Mouse (Mus musculus) intestine, embryonic 14.5 days (tissue): Measurements from ENCODE around the gene Mx1. TPM values are rescaled to one million over a fixed set of nuclear protein-coding genes. Genes with fewer than 3 reads are reported as not detected.
A peak's percentile ranks its signal among the peaks of the same experiment; 100 is the strongest.

ENCODE experiments used
- ATAC-seq: fragments of 200-750 bp; cut with Nextera tagmentation; replicated peaks from 2 replicates; pipeline ENCODE4 v1.8.0; 2017; ENCODE audit warnings: low read depth, moderate number of reproducible peaks, moderate TSS enrichment, moderate library complexity; ENCODE audit not compliant: low FRiP score, low TSS enrichment
- DNase-seq: peaks from one replicate; pipeline ENCODE4 v3.0.0-alpha.2; 2018; ENCODE audit warnings: low spot score
- H3K27ac ChIP-seq: fragments of 300-500 bp; sonication (generic); 2 replicates; pipeline ENCODE4 v1.5.1; 2014; ENCODE audit warnings: low read depth, mild to moderate bottlenecking, control low read depth
- H3K27me3 ChIP-seq: fragments of 300-500 bp; sonication (generic); replicated peaks from 2 replicates; pipeline ENCODE4 v1.6.1; 2014; ENCODE audit warnings: low read length, control low read depth; ENCODE audit not compliant: control insufficient read depth, insufficient read depth
- H3K36me3 ChIP-seq: fragments of 300-500 bp; sonication (generic); 2 replicates; pipeline ENCODE4 v1.6.1; 2014; ENCODE audit warnings: low read length, control low read depth; ENCODE audit not compliant: control insufficient read depth, insufficient read depth
- H3K4me1 ChIP-seq: fragments of 300-500 bp; sonication (generic); replicated peaks from 2 replicates; pipeline ENCODE4 v1.6.1; 2014; ENCODE audit warnings: low read length, control low read depth, mixed read lengths; ENCODE audit not compliant: control insufficient read depth, insufficient read depth
- H3K4me2 ChIP-seq: fragments of 300-500 bp; sonication (generic); 2 replicates; pipeline ENCODE4 v1.6.1; 2014; ENCODE audit warnings: low read length
- H3K4me3 ChIP-seq: fragments of 300-500 bp; sonication (generic); 2 replicates; pipeline ENCODE4 v1.5.1; 2014; ENCODE audit warnings: low read depth, low read length, control low read depth, mixed read lengths
- H3K9ac ChIP-seq: fragments of 300-500 bp; sonication (generic); 2 replicates; pipeline ENCODE4 v1.6.1; 2014; ENCODE audit warnings: mild to moderate bottlenecking, low read length
- H3K9me3 ChIP-seq: fragments of 300-500 bp; sonication (generic); 2 replicates; pipeline ENCODE4 v1.6.1; 2016; ENCODE audit warnings: low read length, control low read depth; ENCODE audit not compliant: control insufficient read depth
- WGBS: fragments of 180-500 bp; shearing (Covaris S2); extraction: QIAGEN DNeasy Blood & Tissue Kit; methylation state at CpG from one replicate; pipeline ENCODE4 v1.1.7; 2014; 5-methylcytosine and 5-hydroxymethylcytosine counted together
- polyA plus RNA-seq: library from polyadenylated mRNA; unstranded; fragments of >200 nt; fragmentation: Nextera tagmentation; extraction: Ambion mirVana; gene quantifications from 2 replicates; pipeline ENCODE4 v1.2.1, GENCODE M21; 2014

Gene Mx1
- polyA plus RNA-seq, 1 experiment from 2014 or later: 0.31 TPM

DNA sequence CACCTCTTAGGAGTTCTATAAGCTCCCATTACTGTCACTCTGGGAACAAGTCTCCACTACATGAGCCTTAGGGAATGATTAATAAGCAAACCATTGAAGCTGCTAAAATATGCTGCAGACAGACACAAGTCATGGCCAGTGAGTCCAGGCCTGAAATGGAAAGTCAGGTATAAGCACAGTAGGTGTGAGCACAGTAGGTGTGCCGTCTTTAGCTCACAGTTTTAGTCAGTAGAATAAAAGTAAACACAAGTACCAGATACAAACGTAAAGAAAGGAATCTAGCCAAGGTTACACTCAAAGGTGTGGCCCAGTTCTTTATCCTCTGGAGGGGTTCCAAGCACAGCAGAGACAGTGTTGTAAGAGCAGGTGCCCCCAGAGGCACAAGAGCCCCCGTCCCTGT, 4.8 kb upstream of the Mx1 start:
- no peak for ATAC-seq
- WGBS: 59% methylated on average over 3 of the region's 3 CpGs
- no peak for DNase-seq
- no peak overlapping the region for H3K4me2 ChIP-seq
- no peaks in the 10 kb centered on the region for H3K9me3 ChIP-seq
- H3K9ac ChIP-seq: no peak overlapping the region
- no peak overlapping the region for H3K27ac ChIP-seq
- no peaks in the 10 kb centered on the region for H3K36me3 ChIP-seq
- no peaks in the 10 kb centered on the region for H3K27me3 ChIP-seq
- H3K4me3 ChIP-seq: no peak overlapping the region
- no peaks in the 10 kb centered on the region for H3K4me1 ChIP-seq

DNA sequence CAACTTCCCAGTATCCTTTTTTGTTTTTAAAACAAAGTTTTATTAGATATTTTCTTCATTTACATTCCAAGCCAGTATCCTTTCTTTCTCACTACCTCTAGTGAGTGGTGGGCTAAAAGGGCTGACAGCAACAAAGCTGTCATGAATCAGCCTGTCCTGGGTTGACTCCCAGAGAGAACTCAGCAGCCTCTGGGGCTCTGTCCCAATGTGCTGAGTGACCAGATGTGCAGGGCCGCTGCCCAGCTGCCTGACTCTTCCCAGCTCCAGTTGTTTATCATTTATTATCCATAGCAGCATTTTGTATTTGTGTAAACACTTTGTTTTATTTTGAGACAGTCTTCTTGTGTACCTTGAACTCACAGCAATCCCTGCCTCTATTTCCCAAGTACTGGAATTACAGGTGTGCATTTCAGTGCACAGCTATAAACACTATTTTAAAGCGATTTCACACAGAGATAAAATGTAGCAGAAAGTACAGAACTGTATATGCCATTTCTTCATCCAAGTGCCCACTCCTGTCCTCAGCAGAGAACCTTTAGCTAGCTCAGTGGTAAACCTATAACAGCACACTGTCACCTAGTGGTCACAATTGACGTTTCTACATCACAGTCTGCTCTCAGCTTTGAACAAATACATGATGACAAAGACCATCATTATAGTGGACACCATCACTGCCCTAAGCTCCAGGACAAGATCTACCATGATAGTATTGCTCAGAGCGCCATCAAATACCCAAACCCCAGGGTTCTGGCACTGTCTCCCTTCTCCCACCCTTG, 3.7 kb upstream of the Mx1 start:
- Histone ChIP-seq H3K27ac (no peak overlapping the region), H3K4me1 (no peaks in the 10 kb centered on the region), H3K27me3 (no peaks in the 10 kb centered on the region), H3K9ac (no peak overlapping the region), H3K36me3 (no peaks in the 10 kb centered on the region), H3K4me2 (no peak overlapping the region), H3K9me3 (no peaks in the 10 kb centered on the region), H3K4me3 (no peak overlapping the region)
- no peak for DNase-seq
- 49% methylated on average over 4 of the region's 4 CpGs for WGBS
- 0 out of 2 replicates have a peak, but pooled peaks have one; percentile 55 for ATAC-seq

DNA sequence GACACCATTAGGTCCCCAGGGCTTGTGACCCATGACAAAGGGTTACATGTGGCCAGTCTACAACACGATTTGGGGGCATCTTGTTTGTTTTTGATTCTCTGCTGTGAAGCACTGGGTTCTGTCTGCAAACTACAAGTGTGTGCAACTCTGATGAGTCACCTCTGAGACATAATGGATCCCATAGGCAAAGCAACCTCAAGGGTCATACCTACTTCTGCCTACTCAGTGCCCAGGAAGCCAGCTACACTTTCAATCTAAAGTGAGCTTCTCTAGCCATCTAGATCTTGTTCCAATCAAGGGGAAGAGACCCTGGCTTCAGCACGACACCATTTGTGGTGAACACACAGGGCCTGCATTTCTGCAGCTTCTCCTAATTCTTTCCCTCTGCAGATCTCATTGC, 1.4 kb downstream of the Mx1 start:
- H3K27ac ChIP-seq: no peak overlapping the region
- H3K36me3 ChIP-seq: no peaks in the 10 kb centered on the region
- no peak overlapping the region for H3K9ac ChIP-seq
- no peak for DNase-seq
- 75% methylated on average over 2 of the region's 2 CpGs for WGBS
- no peak overlapping the region for H3K4me2 ChIP-seq
- H3K9me3 ChIP-seq: no peaks in the 10 kb centered on the region
- no peak overlapping the region for H3K4me3 ChIP-seq
- no peaks in the 10 kb centered on the region for H3K4me1 ChIP-seq
- no peaks in the 10 kb centered on the region for H3K27me3 ChIP-seq
- no peak for ATAC-seq

DNA sequence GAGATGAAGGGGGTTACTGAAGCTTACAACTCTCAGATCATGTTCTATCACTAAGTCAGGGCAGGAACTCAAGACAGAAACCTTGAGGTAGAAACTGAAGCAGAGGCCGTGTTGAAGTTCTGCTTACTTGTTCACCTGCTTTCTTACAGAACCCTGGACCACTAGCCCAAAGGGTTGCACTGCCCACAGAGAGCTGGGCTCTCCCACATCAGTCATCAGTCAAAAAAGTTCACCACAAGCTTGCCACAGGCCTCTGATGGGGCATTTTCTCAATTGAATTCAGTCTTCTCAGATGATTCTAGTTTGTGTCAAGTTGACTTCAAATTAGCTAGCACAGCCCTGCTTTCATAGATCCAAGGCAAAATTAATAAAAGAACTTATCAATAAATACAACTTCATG, 2.9 kb downstream of the Mx1 start:
- no peak overlapping the region for H3K4me2 ChIP-seq
- ATAC-seq: no peak
- no peak overlapping the region for H3K4me3 ChIP-seq
- H3K9ac ChIP-seq: no peak overlapping the region
- H3K4me1 ChIP-seq: no peaks in the 10 kb centered on the region
- DNase-seq: no peak
- H3K36me3 ChIP-seq: no peaks in the 10 kb centered on the region
- WGBS: 73% methylated on average over 1 of the region's 1 CpGs
- H3K27ac ChIP-seq: no peak overlapping the region
- no peaks in the 10 kb centered on the region for H3K27me3 ChIP-seq
- no peaks in the 10 kb centered on the region for H3K9me3 ChIP-seq

DNA sequence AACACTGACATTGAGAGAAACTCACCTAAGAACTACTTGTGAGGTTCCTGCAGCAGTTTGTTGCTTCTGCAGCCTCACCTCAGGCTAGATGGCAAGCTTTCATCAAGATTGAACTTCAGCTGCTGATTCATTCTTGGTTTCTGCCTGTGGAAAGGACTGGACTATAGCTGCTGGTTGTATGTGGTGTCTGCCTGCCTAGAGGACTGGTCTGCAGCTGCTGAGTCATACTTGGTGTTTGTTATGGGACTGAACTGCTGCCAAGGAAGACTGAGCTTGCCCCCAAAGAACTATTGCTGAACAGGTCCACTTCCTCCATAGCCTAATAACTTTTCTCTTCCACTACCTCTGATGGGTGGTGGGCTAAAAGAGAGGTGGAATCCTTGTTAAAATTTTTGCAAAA, 15.3 kb downstream of the Mx1 start:
- H3K4me3 ChIP-seq: no peak overlapping the region
- DNase-seq (no peak), ATAC-seq (no peak)
- no peaks in the 10 kb centered on the region for H3K4me1 ChIP-seq
- no peaks in the 10 kb centered on the region for H3K36me3 ChIP-seq
- H3K9ac ChIP-seq: no peak overlapping the region
- no peaks in the 10 kb centered on the region for H3K9me3 ChIP-seq
- no peak overlapping the region for H3K27ac ChIP-seq
- no peaks in the 10 kb centered on the region for H3K27me3 ChIP-seq
- no peak overlapping the region for H3K4me2 ChIP-seq

DNA sequence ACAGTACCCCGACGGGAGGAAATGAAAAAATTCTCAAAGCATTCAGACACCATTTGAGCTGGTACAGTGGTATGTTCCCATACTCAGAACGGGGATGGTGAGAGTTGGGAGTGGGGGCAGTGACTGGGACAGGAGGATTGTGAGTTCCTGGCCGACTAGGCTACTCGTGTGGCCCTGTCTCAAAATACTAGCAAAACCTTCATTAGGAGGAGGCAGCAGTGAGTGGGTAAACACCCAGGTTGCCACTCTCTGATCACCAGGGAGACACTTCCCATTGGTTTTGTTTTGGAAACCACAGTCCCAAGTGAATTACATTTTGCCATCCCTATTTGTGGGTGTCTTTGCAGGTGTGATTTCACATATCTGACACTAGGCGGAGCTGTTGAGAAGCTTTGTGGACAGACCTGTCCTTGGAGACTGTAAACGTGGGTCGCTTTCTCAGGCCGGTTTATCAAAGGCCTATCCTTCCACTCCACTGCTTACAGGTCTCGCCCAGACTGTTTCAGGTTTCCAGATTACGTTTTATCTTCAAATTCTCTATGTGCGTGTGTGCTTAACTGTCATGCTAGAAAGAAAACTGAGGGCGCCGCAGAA, 18.9 kb downstream of the Mx1 start:
- Histone ChIP-seq H3K9ac (no peak overlapping the region), H3K27ac (no peak overlapping the region), H3K9me3 (no peaks in the 10 kb centered on the region), H3K4me1 (no peaks in the 10 kb centered on the region), H3K27me3 (no peaks in the 10 kb centered on the region), H3K4me3 (no peak overlapping the region), H3K36me3 (no peaks in the 10 kb centered on the region), H3K4me2 (no peak overlapping the region)
- 50% methylated on average over 14 of the region's 14 CpGs for WGBS
- ATAC-seq (peak; percentile 75; the same call in 1 of the 2 replicates), DNase-seq (peak; percentile 65)

DNA sequence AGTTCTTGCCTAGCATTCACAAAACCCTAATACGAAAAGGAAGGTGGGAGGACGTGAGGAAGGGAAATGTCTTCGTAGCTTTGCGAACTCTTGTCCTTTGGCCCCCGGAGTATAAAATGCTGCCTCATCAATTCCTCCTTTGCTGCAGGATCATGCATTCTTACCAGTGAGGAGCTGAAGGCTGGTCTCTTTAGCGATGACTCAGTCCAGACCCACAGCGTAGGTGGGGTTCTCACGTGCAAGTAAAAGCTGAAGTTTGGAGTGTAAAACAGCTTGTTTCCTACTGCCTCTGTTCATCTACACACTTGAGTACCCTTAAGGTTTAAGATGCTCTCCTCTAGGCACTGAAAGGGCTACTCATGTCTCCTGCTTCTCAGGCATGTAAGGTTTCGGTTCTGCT, 20.7 kb downstream of the Mx1 start:
- no peak overlapping the region for H3K4me3 ChIP-seq
- H3K9me3 ChIP-seq: no peaks in the 10 kb centered on the region
- no peaks in the 10 kb centered on the region for H3K27me3 ChIP-seq
- ATAC-seq: no peak
- H3K4me2 ChIP-seq: no peak overlapping the region
- no peaks in the 10 kb centered on the region for H3K4me1 ChIP-seq
- no peaks in the 10 kb centered on the region for H3K36me3 ChIP-seq
- no peak for DNase-seq
- WGBS: 69% methylated on average over 9 of the region's 9 CpGs
- no peak overlapping the region for H3K27ac ChIP-seq
- no peak overlapping the region for H3K9ac ChIP-seq

DNA sequence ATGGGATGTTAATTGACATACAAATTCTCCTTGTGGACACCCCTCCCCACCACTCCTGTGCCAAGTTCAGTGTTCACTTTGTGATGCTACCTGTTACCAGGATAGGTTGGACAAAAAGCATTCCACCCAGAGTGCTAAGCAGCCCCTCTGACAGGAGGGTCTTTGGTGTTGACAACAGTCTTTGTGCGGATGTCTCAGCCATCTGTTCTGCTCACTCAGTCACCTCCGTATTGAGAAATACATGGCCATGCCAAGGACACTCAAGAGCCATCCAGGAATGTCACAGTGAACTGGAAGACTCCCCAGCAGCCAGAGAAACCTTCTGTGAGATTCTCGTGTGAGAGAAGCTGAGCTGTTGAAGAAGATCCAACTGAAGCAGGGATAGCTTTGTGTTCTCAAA, 24.5 kb downstream of the Mx1 start:
- DNase-seq (no peak), ATAC-seq (no peak)
- Histone ChIP-seq H3K27ac (no peak overlapping the region), H3K36me3 (no peaks in the 10 kb centered on the region), H3K4me2 (no peak overlapping the region), H3K9ac (no peak overlapping the region), H3K27me3 (no peaks in the 10 kb centered on the region), H3K4me1 (no peaks in the 10 kb centered on the region), H3K9me3 (no peaks in the 10 kb centered on the region), H3K4me3 (no peak overlapping the region)
- WGBS: 82% methylated on average over 3 of the region's 3 CpGs
